Mouse (Mus musculus) brown adipose tissue, adult 24 weeks (tissue): ENCODE results near the gene Gemin8. TPM values are rescaled to one million over a fixed set of nuclear protein-coding genes. Genes with fewer than 3 reads are reported as not detected.

Experiments used
- H3K27ac ChIP-seq: fragments of 200-500 bp; replicated peaks from 2 replicates; pipeline ENCODE4 v1.5.1; 2012; ENCODE audit warnings: low read depth, mild to moderate bottlenecking, low read length
- H3K4me1 ChIP-seq: fragments of 200-500 bp; 2 replicates; pipeline ENCODE4 v1.6.1; 2012; ENCODE audit warnings: low read length, mixed read lengths; ENCODE audit not compliant: control insufficient read depth, insufficient read depth, insufficient read length
- H3K4me3 ChIP-seq: fragments of 200-500 bp; 2 replicates; pipeline ENCODE4 v1.5.1; 2012; ENCODE audit warnings: low read depth, mild to moderate bottlenecking, low read length, moderate library complexity; ENCODE audit not compliant: insufficient read depth
- polyA plus RNA-seq: library from polyadenylated mRNA; stranded (reverse); fragments of >200 nt; gene quantifications from 2 replicates; pipeline ENCODE4 v1.2.4, GENCODE M21; 2012; ENCODE audit not compliant: missing spikeins, insufficient read depth, insufficient read length

The Gemin8 gene
- polyA plus RNA-seq = 3.0 and 5.1 TPM in 2 replicates

DNA sequence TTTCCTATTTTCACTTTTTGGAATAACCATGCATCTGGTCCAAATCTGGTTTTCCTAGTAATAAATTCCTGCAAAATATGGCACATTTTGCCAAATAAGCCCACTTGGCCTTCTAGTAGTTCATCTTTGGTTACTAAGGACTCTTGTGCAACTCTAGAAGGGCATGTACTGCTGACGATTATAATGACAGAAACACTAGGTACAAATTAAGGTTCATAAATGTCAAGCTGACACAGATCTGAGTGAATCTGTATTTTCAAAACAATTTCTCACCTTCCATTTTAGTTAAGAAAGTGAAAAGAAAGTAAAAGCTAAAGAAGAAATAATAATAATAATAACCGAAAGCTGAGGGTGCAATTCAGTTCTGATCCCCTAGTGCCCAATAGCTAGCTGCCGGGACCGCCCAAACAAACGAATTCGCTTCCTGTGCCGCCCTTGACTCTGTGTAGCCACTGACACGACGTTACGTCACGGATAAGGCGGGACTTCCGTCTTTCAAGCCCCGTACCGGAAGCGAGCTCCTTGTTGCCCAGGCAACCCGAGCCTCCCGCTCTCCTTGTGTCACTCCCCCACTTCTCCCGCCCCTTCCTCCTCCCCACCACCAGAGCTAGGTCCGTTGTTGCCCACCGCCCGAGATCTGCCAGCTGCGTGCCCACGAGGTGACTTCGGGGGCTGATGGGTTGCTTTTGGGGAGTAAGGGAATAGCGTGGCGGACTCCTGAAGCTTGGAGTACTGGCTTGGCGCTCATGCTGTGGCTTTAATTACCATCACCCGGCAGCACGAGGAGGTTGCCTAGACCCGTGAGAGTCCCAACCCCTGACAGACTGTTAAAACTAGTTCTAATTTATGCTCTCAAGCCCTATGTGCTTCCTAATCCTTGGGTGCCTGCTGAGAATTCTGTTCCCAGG lies at the start of gene Gemin8:
TSS of gene Gemin8 (plus strand) at position 563 of the 908 bp plus-strand sequence.
- no peaks in the 10 kb centered on the region for H3K4me1 ChIP-seq
- H3K27ac ChIP-seq = peak within 1 kb of the TSS; percentile 27; the same call in 1 of the 2 replicates
- H3K4me3 ChIP-seq = peak within 1 kb of the TSS; percentile 88

DNA sequence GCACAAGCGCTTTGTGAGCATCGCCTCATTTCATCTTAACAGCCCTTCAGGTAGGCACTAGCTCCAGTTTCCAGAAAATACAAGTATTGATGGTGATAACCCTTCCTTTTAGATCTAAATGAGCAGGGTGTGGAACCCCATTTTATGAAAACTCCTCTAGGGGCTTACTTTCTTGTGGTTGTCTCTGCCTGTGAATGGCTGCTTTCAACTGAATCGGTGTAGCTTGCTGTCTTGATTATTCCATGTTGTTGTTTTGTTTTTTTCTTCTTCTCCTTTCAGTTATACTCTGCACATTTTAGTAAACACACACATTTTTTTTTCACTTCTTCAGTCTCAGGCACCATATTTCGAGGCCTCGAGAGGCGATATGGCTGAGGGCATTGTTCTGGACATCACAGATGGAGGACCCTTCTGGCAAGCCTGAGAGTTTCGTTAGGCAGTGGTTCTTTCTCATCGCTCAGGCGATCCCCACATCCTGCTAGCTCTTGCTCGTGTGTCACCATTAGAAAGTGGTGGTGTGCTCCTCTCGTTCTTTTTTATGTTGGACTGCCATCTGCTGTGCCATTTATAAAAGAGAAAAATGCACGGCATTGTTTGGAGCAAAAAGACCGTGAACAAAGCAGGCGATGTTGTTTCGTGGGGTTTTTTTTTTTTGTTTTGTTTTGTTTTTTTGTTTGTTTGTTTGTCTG lies 23.0 kb upstream of the Gemin8 start:
- Histone ChIP-seq H3K27ac (no peak overlapping the region), H3K4me3 (no peak overlapping the region), H3K4me1 (no peaks in the 10 kb centered on the region)

DNA sequence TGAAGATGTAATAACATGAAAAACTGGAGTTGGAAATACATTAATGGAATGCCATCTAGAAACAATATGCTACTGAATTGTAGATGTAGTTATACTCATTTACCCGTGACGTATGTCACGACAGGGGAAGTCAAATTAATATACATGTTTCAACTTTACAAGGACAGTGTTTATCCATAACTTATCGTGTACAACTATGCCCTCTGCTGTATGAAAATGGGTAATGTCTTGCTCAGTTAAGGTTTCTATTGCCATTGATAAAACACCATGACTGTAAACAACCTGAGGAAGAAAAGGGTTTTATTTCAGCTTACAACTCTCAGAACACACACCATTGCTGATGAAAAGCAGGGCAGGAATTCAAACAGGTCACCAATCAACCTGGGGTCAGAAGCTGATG lies 7.5 kb upstream of the Gemin8 start:
- Histone ChIP-seq H3K4me3 (no peak overlapping the region), H3K4me1 (no peaks in the 10 kb centered on the region), H3K27ac (no peak overlapping the region)

DNA sequence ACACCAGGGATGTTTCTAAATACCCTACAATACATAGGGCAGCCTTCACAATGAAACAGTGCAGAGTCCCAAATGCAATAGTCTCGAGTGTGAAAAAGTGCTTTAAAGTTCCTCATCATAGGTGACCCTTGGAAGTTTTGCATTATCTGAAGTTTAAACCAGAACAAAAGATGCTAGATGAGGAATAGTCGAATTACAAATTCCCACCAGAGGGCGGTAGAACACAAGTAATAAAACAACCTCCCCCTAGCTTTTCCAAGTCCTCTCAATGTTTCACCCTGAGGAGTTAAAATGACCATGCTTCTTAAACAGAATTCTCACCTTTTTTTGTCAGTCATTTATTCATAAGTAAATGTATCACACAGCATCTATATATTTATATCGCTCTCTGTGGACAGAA lies 2.9 kb upstream of the Gemin8 start:
- no peak overlapping the region for H3K4me3 ChIP-seq
- H3K27ac ChIP-seq = no peak overlapping the region
- no peaks in the 10 kb centered on the region for H3K4me1 ChIP-seq

DNA sequence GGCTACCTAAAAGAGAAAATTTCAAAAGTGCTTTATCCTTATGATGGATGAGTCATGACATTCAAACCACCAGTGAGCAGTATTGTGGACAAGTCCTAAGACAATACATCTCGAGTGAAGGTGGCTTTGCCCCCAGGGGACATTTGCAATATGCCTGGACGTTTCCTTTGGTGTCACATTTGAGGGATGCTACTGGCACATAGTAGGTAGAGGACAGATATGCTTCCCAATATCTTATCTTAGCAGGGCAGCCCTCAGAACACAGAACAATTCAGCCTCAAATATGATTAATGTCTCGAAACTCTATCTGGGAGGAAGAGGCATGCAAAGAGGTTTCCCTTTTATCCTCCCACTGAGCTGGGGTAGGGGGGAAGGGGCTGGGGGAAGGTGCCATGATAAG lies 2.3 kb upstream of the Gemin8 start:
- Histone ChIP-seq H3K4me3 (no peak overlapping the region), H3K4me1 (no peaks in the 10 kb centered on the region), H3K27ac (no peak overlapping the region)

DNA sequence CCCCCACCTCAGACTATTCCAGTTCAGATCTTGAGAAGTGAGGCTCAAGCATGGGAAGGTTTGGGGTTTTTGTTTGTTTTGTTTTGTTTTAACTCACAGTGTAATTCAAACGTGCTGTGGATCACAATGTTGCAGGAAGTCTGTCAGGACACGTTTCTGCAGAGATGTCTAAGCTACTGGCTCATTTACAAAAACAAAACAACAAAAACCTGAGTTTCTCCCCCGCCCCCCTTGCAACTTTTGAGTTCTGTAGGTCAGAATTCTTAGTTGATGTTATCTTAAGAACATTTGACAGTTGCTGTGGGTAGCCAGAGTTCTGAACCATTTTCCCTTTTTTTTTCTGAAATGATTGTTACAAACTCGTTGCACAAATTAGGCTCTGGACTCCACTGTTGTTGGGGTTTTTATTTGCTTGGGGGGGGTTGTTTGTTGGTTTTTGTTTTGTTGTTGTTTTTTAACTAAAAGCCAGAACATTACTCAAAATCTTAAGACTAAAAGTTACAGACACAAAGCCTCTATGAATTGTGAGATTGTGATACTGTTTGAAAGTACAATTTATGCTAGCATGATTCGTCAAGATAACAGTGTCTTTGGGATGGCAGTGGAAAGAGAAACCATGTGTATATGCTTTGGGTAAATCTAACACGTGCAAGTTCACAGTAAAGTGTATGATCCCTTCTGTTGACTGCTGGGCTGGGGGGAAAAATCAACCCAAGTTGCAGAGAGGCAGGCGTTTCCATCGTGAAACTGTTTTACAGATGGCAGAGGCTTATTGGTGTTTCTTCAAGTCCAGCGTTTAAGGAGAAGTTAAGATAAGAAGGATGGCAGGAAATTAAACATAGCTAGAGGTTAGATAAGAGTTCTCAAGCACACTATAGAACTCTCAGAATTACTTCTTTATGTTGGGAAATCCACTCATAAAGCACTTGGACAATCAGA lies 815 bp downstream of the Gemin8 start:
- H3K27ac ChIP-seq = no peak overlapping the region
- H3K4me1 ChIP-seq = no peaks in the 10 kb centered on the region
- peak overlapping the region; percentile 88 for H3K4me3 ChIP-seq

DNA sequence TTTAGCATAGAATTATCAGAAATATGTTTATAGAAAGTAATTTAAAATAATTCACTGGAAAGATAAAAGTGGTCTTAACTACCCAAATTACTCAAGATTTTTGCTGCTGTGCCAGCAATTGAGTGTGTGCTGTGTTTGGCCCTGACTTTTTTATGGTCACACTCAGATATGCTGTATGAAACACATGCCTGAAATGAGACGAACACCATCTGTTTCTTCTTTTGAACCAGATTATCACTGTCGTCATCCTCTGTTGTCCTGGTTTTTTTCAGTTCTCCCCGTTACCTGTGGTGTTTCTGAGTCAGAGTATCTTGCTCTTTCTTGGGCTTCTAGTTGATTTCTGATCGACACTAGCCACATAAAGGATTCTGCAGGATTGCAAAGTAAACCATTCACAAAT lies 1.8 kb downstream of the Gemin8 start:
- Histone ChIP-seq H3K27ac (no peak overlapping the region), H3K4me1 (no peaks in the 10 kb centered on the region), H3K4me3 (no peak overlapping the region)

DNA sequence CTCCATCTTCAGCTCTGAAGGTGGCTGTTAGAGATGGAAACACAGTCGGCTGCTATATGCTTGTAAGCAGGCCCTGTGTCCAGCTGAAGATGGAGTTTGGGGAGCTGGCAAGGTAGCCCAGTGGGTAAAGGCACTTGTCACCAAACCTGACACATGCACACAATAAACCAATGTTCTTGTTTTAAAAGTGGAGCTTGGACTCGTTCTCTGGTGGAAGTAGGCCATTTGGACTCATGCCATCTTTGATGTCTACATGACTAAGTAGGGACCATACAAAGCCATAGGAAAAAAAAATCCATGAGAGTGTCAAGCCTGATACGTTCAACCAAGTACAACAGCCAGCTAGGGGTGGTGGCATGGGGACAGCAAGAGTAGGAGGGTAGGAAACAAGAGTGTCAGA lies 2.4 kb downstream of the Gemin8 start:
- Histone ChIP-seq H3K27ac (no peak overlapping the region), H3K4me3 (no peak overlapping the region), H3K4me1 (no peaks in the 10 kb centered on the region)

DNA sequence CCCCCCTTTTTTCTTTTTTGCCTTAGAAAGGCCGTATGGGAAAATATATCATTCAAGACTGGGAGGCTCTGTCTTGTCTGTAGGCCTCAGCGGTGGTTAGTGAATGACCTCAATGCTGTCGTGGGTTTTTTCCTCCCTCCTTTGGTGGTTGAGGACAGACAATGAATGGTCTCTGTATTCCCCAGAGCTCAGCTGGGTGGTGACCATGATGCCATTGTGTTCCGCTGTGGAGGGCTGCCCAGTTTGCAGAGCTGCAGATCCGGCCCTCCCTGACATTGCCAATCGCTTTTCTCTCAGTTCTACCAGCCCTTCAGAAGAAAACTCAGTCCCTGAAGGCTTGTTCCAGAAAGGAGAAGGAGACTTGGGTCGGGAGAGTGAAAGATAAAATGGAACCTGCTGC lies 3.5 kb downstream of the Gemin8 start:
- no peak overlapping the region for H3K4me3 ChIP-seq
- H3K27ac ChIP-seq = no peak overlapping the region
- no peaks in the 10 kb centered on the region for H3K4me1 ChIP-seq

DNA sequence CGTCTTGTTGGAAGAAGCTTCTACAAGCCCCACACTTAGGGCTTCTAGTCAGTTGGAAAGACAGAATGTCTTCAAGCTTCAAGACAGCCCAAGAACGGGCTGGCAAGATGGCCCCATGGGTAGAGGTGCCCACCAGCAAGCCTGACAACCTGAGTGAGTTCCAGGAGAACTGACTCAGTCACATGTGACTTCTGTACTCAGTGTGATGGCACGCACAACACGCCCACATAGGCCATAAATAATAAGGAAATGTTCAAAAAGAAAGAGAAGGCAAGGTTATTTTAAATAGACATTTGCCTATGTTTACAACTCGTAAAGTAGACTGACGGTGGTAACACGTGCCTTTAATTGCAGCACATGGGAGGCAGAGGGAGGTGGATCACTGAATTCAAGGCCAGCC lies 7.7 kb downstream of the Gemin8 start:
- no peak overlapping the region for H3K27ac ChIP-seq
- no peaks in the 10 kb centered on the region for H3K4me1 ChIP-seq
- no peak overlapping the region for H3K4me3 ChIP-seq

DNA sequence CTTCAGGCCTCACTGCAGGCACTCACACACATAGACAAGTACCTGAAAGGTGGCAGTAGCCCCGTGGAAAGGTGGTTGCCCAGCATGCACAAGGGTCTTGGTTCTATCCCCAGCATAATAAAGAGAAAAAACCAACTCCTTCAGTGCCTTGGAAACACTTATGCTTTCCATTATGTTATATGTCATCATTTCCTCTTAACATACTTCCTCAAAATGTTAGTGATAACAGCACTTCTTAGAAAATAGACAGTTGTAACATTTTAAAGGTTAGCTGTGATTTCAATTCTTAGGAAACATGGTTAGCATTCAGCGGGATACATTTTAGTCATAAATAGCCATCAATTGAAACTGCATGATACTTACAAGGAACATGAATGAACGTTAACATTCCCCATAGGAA lies 12.8 kb downstream of the Gemin8 start:
- Histone ChIP-seq H3K4me1 (no peaks in the 10 kb centered on the region), H3K4me3 (no peak overlapping the region), H3K27ac (no peak overlapping the region)

DNA sequence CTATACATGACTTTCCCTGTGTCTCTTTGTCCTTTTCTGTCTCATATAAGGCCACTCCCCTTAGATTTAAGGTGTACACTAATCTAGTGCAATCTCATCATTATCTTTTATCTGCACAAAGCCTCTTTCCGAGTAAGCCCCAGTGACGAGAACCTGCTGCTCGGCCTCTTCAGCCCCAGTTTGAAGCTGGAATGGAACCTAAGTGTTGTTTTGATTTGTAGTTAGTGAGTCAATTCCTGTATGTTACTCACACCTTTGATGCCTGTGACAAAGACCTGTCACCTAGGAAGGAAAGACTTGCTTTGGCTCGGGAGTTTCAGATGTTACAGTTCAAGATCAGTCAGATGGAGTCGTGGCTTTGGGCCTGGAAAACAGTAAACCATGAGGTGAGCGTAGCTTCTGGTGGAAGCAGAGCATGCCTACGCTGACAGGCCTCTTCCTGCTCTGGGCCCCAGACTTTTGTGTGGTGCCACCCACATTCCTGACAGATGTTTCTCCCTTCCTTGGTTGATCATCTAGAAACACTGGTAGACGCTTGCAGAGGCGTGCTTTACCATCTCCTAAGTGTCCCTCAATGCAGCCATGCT lies 15.2 kb downstream of the Gemin8 start:
- Histone ChIP-seq H3K4me3 (no peak overlapping the region), H3K27ac (no peak overlapping the region), H3K4me1 (no peaks in the 10 kb centered on the region)

DNA sequence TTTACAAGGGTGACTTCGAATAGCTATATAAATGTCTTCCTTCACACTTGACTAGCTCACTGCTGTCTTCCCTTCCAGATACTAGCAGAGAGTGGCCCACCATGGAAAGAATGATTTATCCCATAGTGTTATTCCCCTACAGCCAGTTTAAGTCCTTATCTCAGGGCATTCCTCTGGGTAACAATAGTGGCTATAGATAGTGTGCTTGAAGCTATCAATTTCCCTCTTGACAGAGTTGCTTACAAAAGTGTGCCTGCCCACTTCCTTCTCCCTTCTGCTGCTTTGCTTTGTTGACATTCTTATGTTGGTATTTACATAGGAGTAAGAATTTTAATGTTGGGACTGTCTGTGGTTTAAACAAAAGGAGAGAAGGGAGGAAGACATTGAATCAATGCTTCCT lies 17.5 kb downstream of the Gemin8 start:
- H3K27ac ChIP-seq = no peak overlapping the region
- no peaks in the 10 kb centered on the region for H3K4me1 ChIP-seq
- H3K4me3 ChIP-seq = no peak overlapping the region

DNA sequence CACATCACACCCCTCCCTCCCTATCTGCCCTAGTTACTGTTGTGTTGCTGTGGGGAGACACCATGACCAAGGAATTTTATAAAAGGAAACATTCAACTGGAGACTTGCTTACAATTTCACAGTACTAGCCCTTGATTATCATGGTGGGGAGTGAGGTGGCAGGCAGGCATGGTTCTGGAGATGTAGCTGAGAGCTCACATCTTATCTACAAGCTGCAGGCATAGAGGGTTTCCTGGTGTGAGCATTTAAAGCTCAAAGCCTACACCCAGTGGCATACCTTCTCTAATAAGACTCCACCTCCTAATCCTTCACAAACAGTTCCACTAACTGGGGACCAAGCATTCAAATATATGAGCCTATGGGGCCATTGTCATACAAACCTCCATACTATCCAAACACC lies 26.1 kb downstream of the Gemin8 start:
- no peak overlapping the region for H3K27ac ChIP-seq
- no peak overlapping the region for H3K4me3 ChIP-seq
- no peaks in the 10 kb centered on the region for H3K4me1 ChIP-seq

DNA sequence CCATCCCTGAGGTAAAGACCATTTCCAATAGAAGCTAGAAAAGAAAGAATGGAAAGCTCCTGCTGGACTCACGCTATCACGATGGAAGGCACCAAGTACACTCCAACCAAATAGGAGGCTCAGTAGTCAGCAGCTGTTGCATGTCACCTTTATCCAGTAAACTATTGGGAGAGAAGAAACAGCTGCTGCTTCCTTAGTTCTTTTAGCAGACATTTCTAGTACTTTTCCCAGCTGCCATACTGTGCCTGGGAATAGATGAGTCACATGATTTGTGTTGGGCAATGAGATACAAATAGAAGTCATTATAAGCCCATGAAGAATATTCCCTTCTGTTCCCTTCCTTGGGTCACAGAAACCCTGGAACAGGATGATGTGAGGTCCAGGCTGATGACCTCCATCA lies 28.0 kb downstream of the Gemin8 start:
- H3K4me1 ChIP-seq = no peaks in the 10 kb centered on the region
- no peak overlapping the region for H3K4me3 ChIP-seq

More for the DNA sequence above, 28.0 kb downstream of the Gemin8 start:
- H3K27ac ChIP-seq = no peak overlapping the region
